Mouse (Mus musculus): ENCODE data around the gene Cntn4. TPM values are rescaled to one million over a fixed set of nuclear protein-coding genes. Genes with fewer than 3 reads are reported as not detected.

Gene Cntn4
- polyA plus RNA-seq, 1 experiment, result not detected

GRCm38 (mm10) chr6:106440786-106441185, 763.3 kb downstream of the Cntn4 start:
- no peak overlapping the region for H3K4me3 ChIP-seq (ENCODE audit: insufficient read depth, low read depth, low read length)
- no peak overlapping the region for H3K27ac ChIP-seq (replicated peaks; ENCODE audit: low read depth, low read length)
- H3K4me1 ChIP-seq (ENCODE audit: control insufficient read depth, insufficient read depth, insufficient read length, low read length), result no peaks in the 10 kb centered on the region

- H3K4me3 ChIP-seq (ENCODE audit: insufficient read depth, low read depth, low read length), result no peak overlapping the region
- H3K27ac ChIP-seq (replicated peaks; ENCODE audit: low read depth, low read length), result no peak overlapping the region
- H3K4me1 ChIP-seq (ENCODE audit: control insufficient read depth, insufficient read depth, insufficient read length, low read length), result no peaks in the 10 kb centered on the region
Measured at GRCm38 (mm10) chr6:106441246-106441645, 763.8 kb downstream of the Cntn4 start.

GRCm38 (mm10) chr6:106454131-106454838, 776.8 kb downstream of the Cntn4 start:
- Histone ChIP-seq H3K4me3 (ENCODE audit: insufficient read depth, low read depth, low read length) (no peak overlapping the region), H3K27ac (replicated peaks; ENCODE audit: low read depth, low read length) (no peak overlapping the region), H3K4me1 (ENCODE audit: control insufficient read depth, insufficient read depth, insufficient read length, low read length) (no peaks in the 10 kb centered on the region)

- no peak overlapping the region for H3K27ac ChIP-seq (replicated peaks; ENCODE audit: low read depth, low read length)
- no peaks in the 10 kb centered on the region for H3K4me1 ChIP-seq (ENCODE audit: control insufficient read depth, insufficient read depth, insufficient read length, low read length)
- H3K4me3 ChIP-seq (ENCODE audit: insufficient read depth, low read depth, low read length), result no peak overlapping the region
Measured at GRCm38 (mm10) chr6:106455616-106456015, 778.2 kb downstream of the Cntn4 start.

GRCm38 (mm10) chr6:106458166-106458565, 780.7 kb downstream of the Cntn4 start:
- no peak overlapping the region for H3K4me3 ChIP-seq (ENCODE audit: insufficient read depth, low read depth, low read length)
- H3K4me1 ChIP-seq (ENCODE audit: control insufficient read depth, insufficient read depth, insufficient read length, low read length), result no peaks in the 10 kb centered on the region
- H3K27ac ChIP-seq (replicated peaks; ENCODE audit: low read depth, low read length), result no peak overlapping the region

GRCm38 (mm10) chr6:106462403-106462802, 784.9 kb downstream of the Cntn4 start:
- H3K4me1 ChIP-seq (ENCODE audit: control insufficient read depth, insufficient read depth, insufficient read length, low read length), result no peaks in the 10 kb centered on the region
- H3K27ac ChIP-seq (replicated peaks; ENCODE audit: low read depth, low read length), result no peak overlapping the region
- no peak overlapping the region for H3K4me3 ChIP-seq (ENCODE audit: insufficient read depth, low read depth, low read length)

- Histone ChIP-seq H3K27ac (replicated peaks; ENCODE audit: low read depth, low read length) (no peak overlapping the region), H3K4me1 (ENCODE audit: control insufficient read depth, insufficient read depth, insufficient read length, low read length) (no peaks in the 10 kb centered on the region), H3K4me3 (ENCODE audit: insufficient read depth, low read depth, low read length) (no peak overlapping the region)
Measured at GRCm38 (mm10) chr6:106463857-106464256, 786.4 kb downstream of the Cntn4 start.

- no peaks in the 10 kb centered on the region for H3K4me1 ChIP-seq (ENCODE audit: control insufficient read depth, insufficient read depth, insufficient read length, low read length)
- H3K27ac ChIP-seq (replicated peaks; ENCODE audit: low read depth, low read length), result no peak overlapping the region
- H3K4me3 ChIP-seq (ENCODE audit: insufficient read depth, low read depth, low read length), result no peak overlapping the region
Measured at GRCm38 (mm10) chr6:106465766-106466165, 788.3 kb downstream of the Cntn4 start.

GRCm38 (mm10) chr6:106466267-106467029, 789.0 kb downstream of the Cntn4 start:
- no peaks in the 10 kb centered on the region for H3K4me1 ChIP-seq (ENCODE audit: control insufficient read depth, insufficient read depth, insufficient read length, low read length)
- H3K4me3 ChIP-seq (ENCODE audit: insufficient read depth, low read depth, low read length), result no peak overlapping the region

GRCm38 (mm10) chr6:106471840-106472608, 794.6 kb downstream of the Cntn4 start:
- Histone ChIP-seq H3K4me1 (ENCODE audit: control insufficient read depth, insufficient read depth, insufficient read length, low read length) (no peaks in the 10 kb centered on the region), H3K4me3 (ENCODE audit: insufficient read depth, low read depth, low read length) (no peak overlapping the region), H3K27ac (replicated peaks; ENCODE audit: low read depth, low read length) (no peak overlapping the region)

More at GRCm38 (mm10) chr6:106466267-106467029, 789.0 kb downstream of the Cntn4 start:
- no peak overlapping the region for H3K27ac ChIP-seq (replicated peaks; ENCODE audit: low read depth, low read length)

- Histone ChIP-seq H3K27ac (replicated peaks; ENCODE audit: low read depth, low read length) (no peak overlapping the region), H3K4me3 (ENCODE audit: insufficient read depth, low read depth, low read length) (no peak overlapping the region), H3K4me1 (ENCODE audit: control insufficient read depth, insufficient read depth, insufficient read length, low read length) (no peaks in the 10 kb centered on the region)
Measured at GRCm38 (mm10) chr6:106473871-106474270, 796.4 kb downstream of the Cntn4 start.

- no peak overlapping the region for H3K4me3 ChIP-seq (ENCODE audit: insufficient read depth, low read depth, low read length)
- H3K27ac ChIP-seq (replicated peaks; ENCODE audit: low read depth, low read length), result no peak overlapping the region
- no peaks in the 10 kb centered on the region for H3K4me1 ChIP-seq (ENCODE audit: control insufficient read depth, insufficient read depth, insufficient read length, low read length)
Measured at GRCm38 (mm10) chr6:106481533-106481932, 804.1 kb downstream of the Cntn4 start.

GRCm38 (mm10) chr6:106496303-106496702, 818.8 kb downstream of the Cntn4 start:
- H3K4me1 ChIP-seq (ENCODE audit: control insufficient read depth, insufficient read depth, insufficient read length, low read length), result no peaks in the 10 kb centered on the region
- no peak overlapping the region for H3K4me3 ChIP-seq (ENCODE audit: insufficient read depth, low read depth, low read length)
- no peak overlapping the region for H3K27ac ChIP-seq (replicated peaks; ENCODE audit: low read depth, low read length)

- H3K4me1 ChIP-seq (ENCODE audit: control insufficient read depth, insufficient read depth, insufficient read length, low read length), result no peaks in the 10 kb centered on the region
- no peak overlapping the region for H3K4me3 ChIP-seq (ENCODE audit: insufficient read depth, low read depth, low read length)
- H3K27ac ChIP-seq (replicated peaks; ENCODE audit: low read depth, low read length), result no peak overlapping the region
Measured at GRCm38 (mm10) chr6:106499166-106499565, 821.7 kb downstream of the Cntn4 start.

GRCm38 (mm10) chr6:106503961-106504360, 826.5 kb downstream of the Cntn4 start:
- no peak overlapping the region for H3K4me3 ChIP-seq (ENCODE audit: insufficient read depth, low read depth, low read length)

More at GRCm38 (mm10) chr6:106503961-106504360, 826.5 kb downstream of the Cntn4 start:
- no peaks in the 10 kb centered on the region for H3K4me1 ChIP-seq (ENCODE audit: control insufficient read depth, insufficient read depth, insufficient read length, low read length)
- no peak overlapping the region for H3K27ac ChIP-seq (replicated peaks; ENCODE audit: low read depth, low read length)

All from brown adipose tissue, adult 24 weeks (tissue).